Mouse (Mus musculus) G1E (cell line): Measurements from ENCODE around the gene Tgfa.

ENCODE experiments used
- CTCF ChIP-seq: IDR thresholded peaks from 2 replicates; pipeline ENCODE4 v1.5.1; 2012; ENCODE audit warnings: low read depth, low read length, inconsistent platforms, mixed read lengths
- GATA2 ChIP-seq: IDR thresholded peaks from 2 replicates; pipeline ENCODE4 v1.6.1; 2012; ENCODE audit warnings: low read depth, low read length, inconsistent platforms, borderline replicate concordance

GRCm38 (mm10) chr6:86210017-86210408 is 15.0 kb downstream of the Tgfa start:
- TF ChIP-seq CTCF, result no peak
- TF ChIP-seq GATA2, result no peak
